Mouse (Mus musculus) Patski (cell line): ENCODE results near the gene Gcfc2. TPM values are rescaled to one million over a fixed set of nuclear protein-coding genes. Genes with fewer than 3 reads are reported as not detected.
A peak's percentile ranks its signal among the peaks of the same experiment; 100 is the strongest.

Experiments
- ATAC-seq: fragments of 100-300 bp; one replicate; pipeline ENCODE4 v1.8.0; 2021
- CTCF ChIA-PET: fragments of 350-600 bp; sonication (Branson Sonifier 250); formaldehyde crosslinking; loops from one replicate; lab custom pipeline; 2022; ENCODE audit warnings: inconsistent platforms; lab: Charles Lee
- POLR2A ChIA-PET: fragments of 350-600 bp; sonication (Branson Sonifier 250); formaldehyde crosslinking; loops from one replicate; lab custom pipeline; 2022; ENCODE audit warnings: antibody characterized with exemption, inconsistent platforms; lab: Charles Lee
- DNase-seq: peaks from one replicate; pipeline ENCODE4 v3.0.0-alpha.2; 2011; ENCODE audit warnings: low read depth, low spot score
- H3K27me3 ChIP-seq: fragments of 371-371 bp; one replicate; pipeline ENCODE4 v1.5.1; 2021
- CTCF ChIP-seq: fragments of 100-300 bp; IDR thresholded peaks from one replicate; pipeline ENCODE4 v1.5.1; 2021
- in situ Hi-C: fragments of 300-500 bp; cut with MboI; formaldehyde crosslinking; loops from 3 replicates; pipeline ENCODE4 v1.11.1; 2018; ENCODE audit warnings: low pct_unique_long_range_greater_than_20kb, mixed read lengths
- polyA plus RNA-seq: library from polyadenylated mRNA; unstranded; gene quantifications from one replicate; pipeline ENCODE4 v1.2.3, GENCODE M21; 2021

Gene Gcfc2
- polyA plus RNA-seq, 1 experiment from 2014 or later = 8.9 TPM

DNA sequence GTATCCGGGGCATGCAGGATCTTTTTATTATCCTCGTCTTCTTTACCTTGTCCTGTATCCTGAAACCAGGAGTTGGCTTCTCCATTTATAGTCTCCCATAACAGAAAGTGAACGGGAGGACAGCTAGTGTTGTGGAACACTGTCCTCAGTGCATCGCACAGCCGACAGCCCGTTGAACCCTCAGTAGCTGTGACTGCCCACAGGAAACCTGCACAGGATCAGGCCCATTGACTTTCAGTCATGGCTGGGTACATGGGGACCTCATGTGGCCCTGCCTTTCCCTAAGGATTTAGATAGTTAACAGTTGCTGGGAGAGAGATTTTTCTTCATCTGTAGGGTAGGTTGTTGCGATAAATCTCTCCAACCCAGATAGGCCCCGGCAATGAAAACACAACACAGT, 49.1 kb downstream of the Gcfc2 start:
- ATAC-seq (no peak), DNase-seq (no peak)
- H3K27me3 ChIP-seq = no peaks in the 10 kb centered on the region
- in situ Hi-C loops = loop anchor here (25.0 kb wide), 2 partner anchors 415 to 640 kb away; no protein-coding TSS in a partner anchor
- TF ChIP-seq CTCF = no peak
- CTCF ChIA-PET = interaction anchor here (1.2 kb wide), 1 partner anchor 14 kb away, joined by 3 read pairs; no protein-coding TSS in a partner anchor
- POLR2A ChIA-PET = no interaction called here

GRCm38 (mm10) chr6:81975971-81976621, 52.6 kb downstream of the Gcfc2 start:
- CTCF ChIA-PET = interaction anchor here (0.7 to 2.6 kb wide), 14 partner anchors 9 to 731 kb away, joined by 3 to 30 read pairs (median 4); no protein-coding TSS in a partner anchor
- peak; percentile 65 for ATAC-seq
- in situ Hi-C loops = loop anchor here (5.0 kb wide), 1 partner anchor 726 kb away; no protein-coding TSS in a partner anchor
- POLR2A ChIA-PET = interaction anchor here (0.7 to 1.3 kb wide), 2 partner anchors 66 to 143 kb away, joined by 3 read pairs; no protein-coding TSS in a partner anchor
- DNase-seq = no peak
- H3K27me3 ChIP-seq = no peaks in the 10 kb centered on the region
- peak; percentile 98 for TF ChIP-seq CTCF

GRCm38 (mm10) chr6:81979286-81979685, 55.8 kb downstream of the Gcfc2 start:
- CTCF ChIA-PET = interaction anchor here (3.0 kb wide), 1 partner anchor 140 kb away, joined by 15 read pairs; no protein-coding TSS in a partner anchor
- POLR2A ChIA-PET = no interaction called here
- ATAC-seq (no peak), DNase-seq (no peak)
- in situ Hi-C loops = loop anchor here (5.0 kb wide), 1 partner anchor 723 kb away; no protein-coding TSS in a partner anchor
- TF ChIP-seq CTCF = no peak
- H3K27me3 ChIP-seq = no peaks in the 10 kb centered on the region

GRCm38 (mm10) chr6:81986171-81986570, 62.7 kb downstream of the Gcfc2 start:
- ChIA-PET POLR2A (interaction anchor here (0.7 to 3.7 kb wide), 5 partner anchors 20 to 133 kb away, joined by 3 to 31 read pairs (median 6); partner anchors contain the start of gene Eva1a), CTCF (interaction anchor here (0.6 to 7.1 kb wide), 9 partner anchors 10 to 137 kb away, joined by 3 to 73 read pairs (median 7); partner anchors contain the start of gene Eva1a)
- in situ Hi-C loops = loop anchor here (5.0 kb wide), 3 partner anchors 56 to 906 kb away; partner anchors contain the start of gene Eva1a
- DNase-seq (no peak), ATAC-seq (no peak)
- no peak for TF ChIP-seq CTCF
- no peaks in the 10 kb centered on the region for H3K27me3 ChIP-seq

GRCm38 (mm10) chr6:81986599-81986998, 63.1 kb downstream of the Gcfc2 start:
- no peak for ATAC-seq
- CTCF ChIA-PET = interaction anchor here (0.9 to 7.1 kb wide), 15 partner anchors 10 to 142 kb away, joined by 3 to 73 read pairs (median 7); partner anchors contain the start of gene Eva1a
- no peak for TF ChIP-seq CTCF
- POLR2A ChIA-PET = interaction anchor here (0.7 to 3.7 kb wide), 5 partner anchors 20 to 133 kb away, joined by 3 to 31 read pairs (median 6); partner anchors contain the start of gene Eva1a
- H3K27me3 ChIP-seq = no peaks in the 10 kb centered on the region
- no peak for DNase-seq
- in situ Hi-C loops = loop anchor here (5.0 kb wide), 3 partner anchors 56 to 906 kb away; partner anchors contain the start of gene Eva1a

DNA sequence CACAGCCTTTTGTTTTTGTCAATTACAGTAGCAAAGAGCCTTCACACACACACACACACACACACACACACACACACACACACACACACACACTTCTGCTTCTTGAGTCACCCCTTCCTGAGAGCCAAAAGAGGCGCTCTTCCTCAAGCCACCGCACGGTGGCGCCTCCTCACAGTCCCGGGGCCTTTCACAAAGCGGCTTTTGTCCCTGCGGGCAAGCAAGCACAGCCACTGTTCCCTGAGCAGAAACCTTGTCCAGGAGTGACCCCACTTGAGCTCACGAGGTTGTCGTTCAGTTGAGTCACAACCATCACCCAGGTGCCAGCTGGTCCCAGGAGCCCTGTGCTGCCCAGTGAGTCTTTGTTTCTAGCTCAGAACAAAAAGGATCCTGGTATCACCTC, 63.5 kb downstream of the Gcfc2 start:
- no peaks in the 10 kb centered on the region for H3K27me3 ChIP-seq
- POLR2A ChIA-PET = interaction anchor here (0.7 to 3.7 kb wide), 8 partner anchors 20 to 769 kb away, joined by 3 to 31 read pairs (median 5); partner anchors contain the start of gene Eva1a
- DNase-seq (peak; percentile 58), ATAC-seq (peak; percentile 59)
- TF ChIP-seq CTCF = peak; percentile 96
- in situ Hi-C loops = loop anchor here (5.0 kb wide), 3 partner anchors 55 to 905 kb away; partner anchors contain the start of gene Eva1a
- CTCF ChIA-PET = interaction anchor here (0.6 to 7.1 kb wide), 21 partner anchors 11 to 141 kb away, joined by 3 to 73 read pairs (median 6); partner anchors contain the start of gene Eva1a

DNA sequence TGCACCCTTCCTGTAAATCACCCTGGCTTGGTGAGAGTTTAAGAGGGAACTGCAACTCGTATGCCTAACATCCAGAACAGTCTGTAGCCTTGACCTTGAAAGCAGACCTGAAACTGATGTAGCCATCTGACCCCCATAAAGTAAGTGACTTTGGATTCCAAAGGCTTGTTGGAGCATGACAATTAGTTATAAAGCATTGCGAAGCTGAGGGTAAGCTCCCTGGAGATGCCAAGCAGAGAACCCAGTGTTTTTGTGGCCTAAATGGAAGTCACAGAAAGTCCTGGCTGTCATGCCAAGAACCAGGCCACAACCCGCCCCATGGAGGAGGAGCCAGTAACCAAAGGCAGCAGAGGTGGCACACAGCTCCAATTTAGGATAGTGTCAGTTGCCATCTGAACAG, 64.1 kb downstream of the Gcfc2 start:
- peak; percentile 63 for ATAC-seq
- DNase-seq = no peak
- ChIA-PET CTCF (interaction anchor here (0.6 to 7.1 kb wide), 21 partner anchors 11 to 141 kb away, joined by 3 to 73 read pairs (median 6); partner anchors contain the start of gene Eva1a), POLR2A (interaction anchor here (0.6 to 3.7 kb wide), 9 partner anchors 43 to 974 kb away, joined by 3 to 31 read pairs (median 4); partner anchors contain the start of gene Eva1a)
- in situ Hi-C loops = loop anchor here (5.0 kb wide), 3 partner anchors 55 to 905 kb away; partner anchors contain the start of gene Eva1a
- TF ChIP-seq CTCF = no peak
- no peaks in the 10 kb centered on the region for H3K27me3 ChIP-seq

GRCm38 (mm10) chr6:81988341-81988740, 64.9 kb downstream of the Gcfc2 start:
- H3K27me3 ChIP-seq = no peaks in the 10 kb centered on the region
- TF ChIP-seq CTCF = no peak
- POLR2A ChIA-PET = interaction anchor here (1.3 to 3.7 kb wide), 5 partner anchors 42 to 131 kb away, joined by 4 to 31 read pairs (median 5); partner anchors contain the start of gene Eva1a
- ATAC-seq (no peak), DNase-seq (no peak)
- CTCF ChIA-PET = interaction anchor here (1.4 to 7.1 kb wide), 9 partner anchors 12 to 140 kb away, joined by 5 to 73 read pairs (median 10); partner anchors contain the start of gene Eva1a
- in situ Hi-C loops = loop anchor here (5.0 kb wide), 3 partner anchors 54 to 904 kb away; partner anchors contain the start of gene Eva1a

- POLR2A ChIA-PET = interaction anchor here (1.0 kb wide), 2 partner anchors 46 to 50 kb away, joined by 3 read pairs; partner anchors contain the start of gene Eva1a
- in situ Hi-C loops = no loop called here
- ATAC-seq = peak; percentile 55
- CTCF ChIA-PET = interaction anchor here (1.0 to 5.2 kb wide), 4 partner anchors 26 to 129 kb away, joined by 3 to 73 read pairs (median 6); partner anchors contain the start of gene Eva1a
- TF ChIP-seq CTCF = no peak
- H3K27me3 ChIP-seq = no peaks in the 10 kb centered on the region
- no peak for DNase-seq
These were observed 66.8 kb downstream of the Gcfc2 start for GRCm38 (mm10) chr6:81990049-81990810.

Other genes starting within 250 kb of the Gcfc2 start
- gene Mrpl19, start 42.3 kb downstream of the Gcfc2 start, polyA plus RNA-seq = 46.7 TPM
- 48.0 TPM for gene Eva1a, start 117.4 kb downstream of the Gcfc2 start, polyA plus RNA-seq